Mouse (Mus musculus) myocyte (in vitro differentiated cells): ENCODE measurements around the gene Grm5. TPM values are rescaled to one million over a fixed set of nuclear protein-coding genes. Genes with fewer than 3 reads are reported as not detected.

Source experiments
- H3K27me3 ChIP-seq: one replicate; pipeline ENCODE4 v1.6.1; 2011; ENCODE audit not compliant: control insufficient read depth, insufficient read depth, insufficient read length
- H3K36me3 ChIP-seq: one replicate; pipeline ENCODE4 v1.6.1; 2011; ENCODE audit not compliant: control insufficient read depth, insufficient read depth
- H3K4me2 ChIP-seq: one replicate; pipeline ENCODE4 v1.6.1; 2011; ENCODE audit warnings: low read depth, control low read depth
- H3K4me3 ChIP-seq: one replicate; pipeline ENCODE4 v1.5.1; 2011; ENCODE audit warnings: mild to moderate bottlenecking, control low read depth, moderate library complexity
- H3K79me2 ChIP-seq: one replicate; pipeline ENCODE4 v1.6.1; 2011; ENCODE audit not compliant: control insufficient read depth, insufficient read depth
- H3ac ChIP-seq: one replicate; pipeline ENCODE4 v1.6.1; 2011; ENCODE audit not compliant: control insufficient read depth, insufficient read length
- CEBPB ChIP-seq: IDR thresholded peaks from 2 replicates; pipeline ENCODE4 v1.6.1; 2011; ENCODE audit warnings: mild to moderate bottlenecking, moderate library complexity; ENCODE audit not compliant: poor library complexity, insufficient read depth, severe bottlenecking
- E2F4 ChIP-seq: IDR thresholded peaks from one replicate; pipeline ENCODE4 v1.6.1; 2011; ENCODE audit warnings: mild to moderate bottlenecking, control low read depth, moderate library complexity; ENCODE audit not compliant: insufficient read depth
- MAX ChIP-seq: IDR thresholded peaks from one replicate; pipeline ENCODE4 v1.6.1; 2011; ENCODE audit warnings: low read depth, mild to moderate bottlenecking, control low read depth
- MYOD1 ChIP-seq, 3 experiments: IDR thresholded peaks; one replicate each; pipeline ENCODE4 v1.6.1; 2011; ENCODE audit warnings: control low read depth in 2 of 3, low read depth in 2 of 3, mild to moderate bottlenecking in 2 of 3, moderate library complexity in 1 of 3; ENCODE audit not compliant: insufficient read length in 2 of 3, control insufficient read depth in 1 of 3
- MYOG ChIP-seq, 3 experiments: IDR thresholded peaks; one replicate each; pipeline ENCODE4 v1.6.1; 2011; ENCODE audit warnings: control low read depth in 2 of 3, low read depth in 2 of 3, mild to moderate bottlenecking in 2 of 3; ENCODE audit not compliant: insufficient read length in 2 of 3, control insufficient read depth in 1 of 3, insufficient read depth in 1 of 3
- POLR2A ChIP-seq: IDR thresholded peaks from one replicate; pipeline ENCODE4 v1.6.1; 2011; ENCODE audit warnings: low read depth, mild to moderate bottlenecking, control low read depth, moderate library complexity; ENCODE audit not compliant: insufficient read length
- POLR2AphosphoS2 ChIP-seq: IDR thresholded peaks from one replicate; pipeline ENCODE4 v1.6.1; 2011; ENCODE audit warnings: low read depth, control low read depth; ENCODE audit not compliant: insufficient read length
- REST ChIP-seq: IDR thresholded peaks from one replicate; pipeline ENCODE4 v1.6.1; 2011; ENCODE audit warnings: mild to moderate bottlenecking, control low read depth, moderate library complexity; ENCODE audit not compliant: insufficient read depth, insufficient read length
- SRF ChIP-seq: IDR thresholded peaks from one replicate; pipeline ENCODE4 v1.6.1; 2011; ENCODE audit warnings: low read depth; ENCODE audit not compliant: control insufficient read depth, insufficient read length
- TCF12 ChIP-seq: IDR thresholded peaks from one replicate; pipeline ENCODE4 v1.6.1; 2011; ENCODE audit warnings: mild to moderate bottlenecking, control low read depth; ENCODE audit not compliant: poor library complexity, insufficient read depth, severe bottlenecking
- TCF3 ChIP-seq: IDR thresholded peaks from one replicate; pipeline ENCODE4 v1.6.1; 2011; ENCODE audit warnings: low read depth, control low read depth; ENCODE audit not compliant: insufficient read length
- USF1 ChIP-seq: IDR thresholded peaks from one replicate; pipeline ENCODE4 v1.6.1; 2011; ENCODE audit warnings: low read depth, mild to moderate bottlenecking, control low read depth, moderate library complexity
- polyA plus RNA-seq: library from polyadenylated mRNA; unstranded; fragments of >200 nt; fragmentation: generic; extraction: Trizol; gene quantifications from one replicate; pipeline ENCODE4 v1.2.1, GENCODE M21; 2012; ENCODE audit warnings: missing spikeins

Gene Grm5
- polyA plus RNA-seq, 1 experiment, result not detected

- TF ChIP-seq POLR2AphosphoS2 (no peak), REST (no peak), SRF (no peak), MYOD1 (IDR thresholded peaks at IDR 0.05; ENCODE audit: control insufficient read depth in 1 of 3, insufficient read length in 2 of 3, low read depth in 2 of 3) (no peak), MYOG (IDR thresholded peaks at IDR 0.05; ENCODE audit: control insufficient read depth in 1 of 3, insufficient read depth in 1 of 3, insufficient read length in 2 of 3, low read depth in 2 of 3) (no peak), TCF12 (no peak), CEBPB (no peak), E2F4 (no peak), MAX (no peak), USF1 (no peak), POLR2A (no peak), TCF3 (no peak)
Measured at GRCm38 (mm10) chr7:87661794-87662193, 77.8 kb downstream of the Grm5 start.

GRCm38 (mm10) chr7:87664041-87664440 lies 80.1 kb downstream of the Grm5 start:
- no peaks in the 10 kb centered on the region for H3K27me3 ChIP-seq
- H3K4me3 ChIP-seq, result no peak overlapping the region

More at GRCm38 (mm10) chr7:87661794-87662193, 77.8 kb downstream of the Grm5 start:
- Histone ChIP-seq H3K36me3 (no peaks in the 10 kb centered on the region), H3K79me2 (no peaks in the 10 kb centered on the region), H3K4me2 (no peak overlapping the region), H3K27me3 (no peaks in the 10 kb centered on the region), H3ac (no peak overlapping the region), H3K4me3 (no peak overlapping the region)

DNA sequence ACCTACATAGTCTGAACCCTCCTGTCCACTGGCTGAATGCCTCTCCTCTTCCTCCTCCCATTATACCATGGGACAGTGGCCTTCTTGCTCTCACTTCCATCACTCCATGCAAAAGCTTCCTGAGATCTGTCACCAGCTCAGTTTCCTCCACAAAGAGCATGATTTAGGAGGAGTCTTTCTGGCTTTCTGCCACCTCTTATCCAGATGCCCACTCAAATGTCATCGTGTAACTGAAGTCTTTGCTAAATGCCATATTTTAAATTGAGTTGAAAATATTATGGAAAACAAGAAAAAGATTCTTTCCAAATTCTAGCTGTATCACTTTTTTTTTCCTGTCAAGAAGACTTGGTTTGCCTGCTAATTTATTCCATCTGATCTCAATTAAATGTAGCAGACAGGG lies 132.4 kb downstream of the Grm5 start:
- TF ChIP-seq USF1 (no peak), MYOG (IDR thresholded peaks at IDR 0.05; ENCODE audit: control insufficient read depth in 1 of 3, insufficient read depth in 1 of 3, insufficient read length in 2 of 3, low read depth in 2 of 3) (no peak), TCF12 (no peak), POLR2A (no peak), SRF (no peak), E2F4 (no peak), MAX (no peak), CEBPB (no peak), POLR2AphosphoS2 (no peak), TCF3 (no peak), REST (no peak), MYOD1 (IDR thresholded peaks at IDR 0.05; ENCODE audit: control insufficient read depth in 1 of 3, insufficient read length in 2 of 3, low read depth in 2 of 3) (no peak)
- H3K4me3 ChIP-seq, result no peak overlapping the region
- no peaks in the 10 kb centered on the region for H3K27me3 ChIP-seq
- H3K79me2 ChIP-seq, result no peaks in the 10 kb centered on the region
- H3K4me2 ChIP-seq, result no peak overlapping the region
- no peaks in the 10 kb centered on the region for H3K36me3 ChIP-seq
- no peak overlapping the region for H3ac ChIP-seq

More at GRCm38 (mm10) chr7:87664041-87664440, 80.1 kb downstream of the Grm5 start:
- H3K79me2 ChIP-seq, result no peaks in the 10 kb centered on the region
- H3K4me2 ChIP-seq, result no peak overlapping the region
- no peak overlapping the region for H3ac ChIP-seq
- H3K36me3 ChIP-seq, result no peaks in the 10 kb centered on the region
- TF ChIP-seq MAX, result no peak
- no peak for TF ChIP-seq TCF3
- TF ChIP-seq POLR2AphosphoS2, result no peak
- no peak for TF ChIP-seq MYOG (IDR thresholded peaks at IDR 0.05; ENCODE audit: control insufficient read depth in 1 of 3, insufficient read depth in 1 of 3, insufficient read length in 2 of 3, low read depth in 2 of 3)
- no peak for TF ChIP-seq USF1
- TF ChIP-seq E2F4, result no peak
- no peak for TF ChIP-seq TCF12
- TF ChIP-seq MYOD1 (IDR thresholded peaks at IDR 0.05; ENCODE audit: control insufficient read depth in 1 of 3, insufficient read length in 2 of 3, low read depth in 2 of 3), result no peak
- TF ChIP-seq SRF, result no peak
- TF ChIP-seq REST, result no peak

DNA sequence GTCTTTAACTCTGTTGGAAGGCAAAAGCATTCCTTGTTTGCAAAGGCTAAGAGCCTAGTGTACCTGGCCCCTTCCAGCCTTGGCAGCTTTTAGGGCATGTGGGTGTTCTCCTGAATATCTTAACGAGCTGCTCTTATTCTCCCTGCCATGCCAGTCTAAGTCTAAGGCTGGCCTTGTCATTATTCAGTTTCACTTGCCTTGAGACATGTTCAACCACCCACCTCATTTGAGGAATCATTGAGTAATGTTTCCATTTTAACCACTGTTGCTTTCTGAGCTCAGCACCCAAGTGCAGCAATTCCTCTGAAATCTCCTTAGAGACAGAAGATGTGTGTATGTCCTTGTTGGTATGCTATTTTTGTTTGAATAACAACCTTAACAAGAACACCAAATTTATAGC lies 134.7 kb downstream of the Grm5 start:
- no peak for TF ChIP-seq POLR2A
- TF ChIP-seq REST, result no peak
- TF ChIP-seq SRF, result no peak
- no peak for TF ChIP-seq POLR2AphosphoS2
- no peak for TF ChIP-seq MYOD1 (IDR thresholded peaks at IDR 0.05; ENCODE audit: control insufficient read depth in 1 of 3, insufficient read length in 2 of 3, low read depth in 2 of 3)
- Histone ChIP-seq H3K36me3 (no peaks in the 10 kb centered on the region), H3K4me2 (no peak overlapping the region), H3K27me3 (no peaks in the 10 kb centered on the region), H3ac (no peak overlapping the region), H3K4me3 (no peak overlapping the region), H3K79me2 (no peaks in the 10 kb centered on the region)

DNA sequence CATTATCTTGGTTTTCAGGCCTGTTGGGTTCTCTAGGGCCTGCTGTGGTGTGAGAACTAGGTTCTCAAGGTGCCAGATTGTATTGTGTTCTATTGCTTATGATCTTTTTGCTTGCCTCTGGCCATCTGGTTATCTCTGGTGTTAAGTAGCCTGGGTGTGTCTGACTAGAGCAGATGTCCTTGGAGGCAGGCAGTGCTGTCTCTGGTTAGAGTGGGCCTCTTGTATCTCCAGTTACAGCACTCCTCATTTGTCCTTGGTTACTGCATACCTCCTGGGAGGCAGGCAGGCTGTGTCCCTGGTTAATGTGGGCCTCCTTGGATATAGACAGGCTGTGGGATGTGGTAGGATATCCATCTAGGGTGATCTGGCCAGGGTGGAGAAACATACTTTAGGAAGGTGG lies 150.5 kb downstream of the Grm5 start:
- H3K36me3 ChIP-seq, result no peaks in the 10 kb centered on the region
- H3K4me2 ChIP-seq, result no peak overlapping the region
- TF ChIP-seq REST (no peak), POLR2A (no peak), SRF (no peak), CEBPB (no peak)
- no peak overlapping the region for H3K4me3 ChIP-seq
- H3ac ChIP-seq, result no peak overlapping the region
- H3K27me3 ChIP-seq, result no peaks in the 10 kb centered on the region
- no peaks in the 10 kb centered on the region for H3K79me2 ChIP-seq
